Mouse (Mus musculus): ENCODE results near the gene Ddit4. TPM values are rescaled to one million over a fixed set of nuclear protein-coding genes. Genes with fewer than 3 reads are reported as not detected.

The Ddit4 gene
- polyA plus RNA-seq, 1 experiment from 2014 or later: 51.6 TPM

DNA sequence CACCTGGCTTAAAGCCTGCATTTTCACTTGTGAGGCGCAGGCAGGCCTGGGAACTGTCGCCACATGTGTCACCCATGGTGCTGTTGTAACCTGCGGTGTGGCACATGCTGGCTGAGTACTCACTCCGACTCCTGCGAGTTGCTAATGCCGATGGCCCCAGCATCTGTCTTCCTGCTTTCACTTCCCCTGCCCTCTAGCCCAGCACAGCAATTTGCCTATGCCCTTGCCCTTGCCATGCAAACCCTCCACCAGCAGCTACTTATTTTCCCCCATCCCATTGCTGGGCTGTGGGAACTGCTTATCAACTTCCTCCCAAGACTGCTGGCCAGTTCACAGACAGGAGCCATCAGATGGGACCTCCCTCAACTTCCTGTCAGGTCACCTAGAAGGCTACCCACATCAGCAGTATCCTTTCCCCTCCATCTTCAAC, 29.2 kb upstream of the Ddit4 start:
- Histone ChIP-seq H3K27ac (replicated peaks) (no peak overlapping the region), H3K9me3 (no peaks in the 10 kb centered on the region), H3K4me1 (peaks cover 20% of the 10 kb centered on the region), H3K4me2 (replicated peaks) (no peak overlapping the region), H3K27me3 (no peaks in the 10 kb centered on the region), H3K9ac (replicated peaks) (no peak overlapping the region), H3K4me3 (no peak overlapping the region), H3K36me3 (peaks cover 8% of the 10 kb centered on the region; the same call in 1 of the 2 replicates)
- no peak for ATAC-seq (ENCODE audit: low FRiP score, low read depth)
- WGBS: 97% methylated on average over 6 of the region's 6 CpGs

DNA sequence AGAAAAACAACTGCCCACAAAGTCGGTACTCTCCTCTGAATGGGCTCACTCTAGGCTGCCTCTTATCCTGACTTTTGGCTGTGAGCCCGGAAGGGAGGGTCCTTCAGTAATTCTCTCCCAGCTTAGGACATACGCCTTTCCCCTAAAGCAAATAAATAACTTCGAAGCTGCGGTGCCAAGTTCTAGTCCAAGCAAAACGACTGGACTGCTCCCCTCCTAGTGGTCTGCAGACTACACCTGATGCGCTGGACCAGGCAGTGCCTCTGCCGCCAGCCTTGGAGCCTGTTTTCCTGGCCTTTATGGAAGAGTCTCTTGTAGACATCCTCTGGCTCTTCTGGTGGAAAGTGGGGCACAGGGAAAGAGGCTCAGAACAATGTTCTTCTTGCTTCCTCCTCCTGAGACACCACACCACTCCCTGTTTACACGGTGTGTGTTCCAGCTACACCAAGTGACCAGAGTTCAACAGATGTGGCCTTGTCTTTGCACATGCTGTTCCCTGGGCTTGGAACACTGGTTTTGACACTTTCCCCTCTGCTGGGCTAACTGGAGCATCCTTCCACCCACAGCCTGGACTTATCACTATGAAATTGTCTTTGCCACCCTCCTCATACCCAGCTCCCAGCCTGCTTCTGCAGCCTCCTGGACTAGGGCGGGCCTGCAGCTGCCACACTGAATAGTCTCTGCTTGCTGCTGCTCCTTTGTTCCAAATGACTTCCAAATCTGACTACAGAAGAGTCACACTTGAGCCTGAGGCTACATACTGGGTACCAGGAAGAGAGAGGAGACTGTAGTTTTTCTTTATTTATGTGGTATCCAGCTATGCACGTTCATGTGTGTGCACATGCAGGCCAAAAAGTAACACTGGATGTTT, 27.5 kb upstream of the Ddit4 start:
- 57% methylated on average over 11 of the region's 11 CpGs for WGBS
- ATAC-seq (ENCODE audit: low FRiP score, low read depth): peak; percentile 65

DNA sequence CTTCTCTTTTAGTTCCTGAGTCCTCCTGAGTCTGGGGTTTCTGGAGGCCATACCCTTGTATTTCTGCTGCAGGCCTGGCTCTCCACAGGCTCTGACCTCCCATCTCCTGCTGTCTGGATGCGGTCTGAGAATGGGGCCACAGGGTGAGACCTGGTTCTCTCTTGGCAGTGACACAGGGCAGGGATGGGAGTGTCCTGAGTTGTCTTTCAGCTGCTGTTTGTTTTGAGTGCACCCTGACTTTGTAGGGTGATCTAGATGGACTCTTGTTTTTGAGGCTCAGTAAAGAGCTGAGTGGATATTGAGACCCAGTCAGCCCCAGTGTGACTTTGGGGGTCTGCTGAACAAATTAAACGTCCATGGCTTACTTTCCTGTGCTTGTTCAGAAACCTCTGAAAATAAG, 26.8 kb upstream of the Ddit4 start:
- ATAC-seq (ENCODE audit: low FRiP score, low read depth): no peak
- no peak overlapping the region for H3K9ac ChIP-seq (replicated peaks)
- peak overlapping the region; percentile 50; the same call in 1 of the 2 replicates for H3K27ac ChIP-seq (replicated peaks)
- H3K4me1 ChIP-seq: peaks cover 35% of the 10 kb centered on the region
- H3K27me3 ChIP-seq: no peaks in the 10 kb centered on the region
- WGBS: 62% methylated on average over 2 of the region's 2 CpGs
- H3K9me3 ChIP-seq: no peaks in the 10 kb centered on the region
- H3K4me3 ChIP-seq: no peak overlapping the region
- H3K36me3 ChIP-seq: no peaks in the 10 kb centered on the region
- no peak overlapping the region for H3K4me2 ChIP-seq (replicated peaks)

More for the DNA sequence above, 27.5 kb upstream of the Ddit4 start:
- H3K9me3 ChIP-seq: no peaks in the 10 kb centered on the region
- H3K9ac ChIP-seq (replicated peaks): no peak overlapping the region
- H3K27ac ChIP-seq (replicated peaks): peak overlapping the region; percentile 50
- H3K4me2 ChIP-seq (replicated peaks): no peak overlapping the region
- H3K4me1 ChIP-seq: peaks cover 30% of the 10 kb centered on the region
- H3K36me3 ChIP-seq: no peaks in the 10 kb centered on the region
- no peaks in the 10 kb centered on the region for H3K27me3 ChIP-seq
- no peak overlapping the region for H3K4me3 ChIP-seq

DNA sequence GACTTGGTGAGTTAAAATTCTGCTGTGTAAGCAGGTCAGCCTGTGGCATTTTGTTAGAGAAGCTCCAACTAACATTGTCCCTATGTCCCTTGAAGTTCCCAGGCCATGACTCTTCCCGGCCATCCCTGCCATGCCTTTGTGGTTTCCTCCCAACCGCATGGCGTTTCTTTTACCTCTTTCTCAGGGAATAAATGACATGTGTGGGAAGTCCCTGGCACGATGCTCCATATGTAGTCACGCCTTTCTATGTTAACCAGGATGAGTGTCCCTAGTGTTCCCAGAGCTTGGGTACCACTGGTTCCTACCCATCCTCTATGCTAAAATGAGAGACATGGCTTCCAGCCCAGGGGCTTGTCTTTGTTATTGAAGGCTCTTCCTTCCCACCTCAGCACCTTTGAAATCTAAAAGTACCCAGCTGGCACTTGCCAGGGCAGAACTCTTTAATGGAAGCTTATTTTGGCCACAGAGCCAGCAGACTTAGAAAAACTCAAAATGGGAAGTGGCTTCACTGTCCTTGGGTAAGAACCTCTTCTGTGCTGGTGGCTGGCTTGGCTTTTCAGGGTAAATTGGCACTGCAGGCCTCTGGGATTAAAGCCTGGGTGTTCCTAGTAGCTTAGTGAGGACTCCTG, 26.2 kb upstream of the Ddit4 start:
- no peak for ATAC-seq (ENCODE audit: low FRiP score, low read depth)
- no peak overlapping the region for H3K9ac ChIP-seq (replicated peaks)
- no peaks in the 10 kb centered on the region for H3K36me3 ChIP-seq
- H3K4me3 ChIP-seq: no peak overlapping the region
- peaks cover 35% of the 10 kb centered on the region for H3K4me1 ChIP-seq
- H3K4me2 ChIP-seq (replicated peaks): no peak overlapping the region
- H3K9me3 ChIP-seq: no peaks in the 10 kb centered on the region
- no peak overlapping the region for H3K27ac ChIP-seq (replicated peaks)
- no peaks in the 10 kb centered on the region for H3K27me3 ChIP-seq
- 90% methylated on average over 5 of the region's 5 CpGs for WGBS

DNA sequence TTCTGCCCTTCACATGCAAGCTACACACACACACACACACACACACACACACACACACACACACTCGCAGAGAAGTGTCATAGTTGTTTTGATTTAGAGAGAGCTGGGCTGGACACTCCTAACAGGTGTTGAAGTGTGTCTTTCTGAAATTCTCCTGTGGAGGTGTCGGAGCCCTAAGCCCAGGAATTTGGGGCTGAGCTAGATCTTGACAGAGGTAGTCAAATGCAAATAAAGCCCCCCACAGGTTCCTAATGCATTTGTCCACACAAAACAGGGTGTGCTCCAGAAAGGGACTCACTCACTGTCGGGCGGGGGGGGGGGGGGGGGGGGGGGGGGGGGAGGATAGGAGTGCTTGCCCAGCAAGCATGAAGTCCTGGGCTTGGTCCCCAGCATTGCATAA, 25.5 kb upstream of the Ddit4 start:
- no peaks in the 10 kb centered on the region for H3K36me3 ChIP-seq
- ATAC-seq (ENCODE audit: low FRiP score, low read depth): no peak
- no peak overlapping the region for H3K4me3 ChIP-seq
- 60% methylated on average over 2 of the region's 4 CpGs for WGBS
- H3K27me3 ChIP-seq: no peaks in the 10 kb centered on the region; the same call in 1 of the 2 replicates
- H3K4me2 ChIP-seq (replicated peaks): no peak overlapping the region
- H3K9me3 ChIP-seq: no peaks in the 10 kb centered on the region
- no peak overlapping the region for H3K27ac ChIP-seq (replicated peaks)
- peaks cover 35% of the 10 kb centered on the region for H3K4me1 ChIP-seq
- no peak overlapping the region for H3K9ac ChIP-seq (replicated peaks)

DNA sequence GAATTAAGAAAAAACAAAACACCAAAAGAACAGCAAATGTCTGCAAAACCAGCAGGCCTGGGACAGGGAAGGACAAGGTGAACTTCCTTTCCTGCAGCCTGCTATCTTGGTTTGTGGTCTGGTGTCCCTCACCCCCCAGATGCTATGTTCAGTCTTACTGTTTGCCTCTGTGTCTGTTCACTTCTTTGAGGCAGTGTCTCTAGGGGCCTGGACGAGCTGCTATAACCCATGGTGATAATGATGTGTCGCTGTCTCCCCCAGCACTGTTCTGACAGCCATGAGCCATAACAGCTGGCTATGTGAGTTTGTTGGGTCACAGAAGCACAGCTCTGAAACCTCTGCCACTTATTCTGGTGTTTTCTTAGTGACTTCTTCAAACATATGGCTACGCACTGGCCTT, 23.2 kb upstream of the Ddit4 start:
- H3K36me3 ChIP-seq: no peaks in the 10 kb centered on the region
- no peaks in the 10 kb centered on the region for H3K9me3 ChIP-seq
- WGBS: 68% methylated on average over 3 of the region's 3 CpGs
- H3K27ac ChIP-seq (replicated peaks): peak overlapping the region; percentile 54; the same call in 1 of the 2 replicates
- no peaks in the 10 kb centered on the region; the same call in none of the 2 replicates for H3K27me3 ChIP-seq
- peaks cover 46% of the 10 kb centered on the region for H3K4me1 ChIP-seq
- H3K9ac ChIP-seq (replicated peaks): no peak overlapping the region
- no peak overlapping the region for H3K4me3 ChIP-seq
- no peak for ATAC-seq (ENCODE audit: low FRiP score, low read depth)
- no peak overlapping the region for H3K4me2 ChIP-seq (replicated peaks)

DNA sequence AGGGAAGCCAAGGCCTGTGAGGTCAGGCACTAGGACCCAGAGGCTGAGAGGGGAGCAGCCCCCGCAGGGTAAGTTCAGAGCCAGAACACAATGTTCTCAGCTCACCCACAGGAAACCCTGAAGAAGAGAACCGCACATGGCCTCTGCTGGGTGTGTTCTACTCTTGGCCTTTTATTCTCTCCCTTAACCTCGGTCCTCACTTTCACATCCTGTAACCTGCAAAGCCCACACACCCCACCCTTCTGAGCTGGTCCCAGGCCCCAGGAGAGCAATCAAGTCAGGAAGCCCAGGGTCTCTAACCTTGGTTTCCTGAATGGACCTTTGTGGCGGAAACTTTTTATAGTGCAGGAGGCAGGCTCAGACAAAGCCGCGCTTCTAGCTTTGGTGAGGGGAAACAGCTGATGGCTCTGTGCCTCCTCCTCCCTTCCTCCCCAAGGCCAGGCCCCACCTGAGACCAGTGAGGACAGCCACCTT, 22.6 kb upstream of the Ddit4 start:
- Histone ChIP-seq H3K27me3 (no peaks in the 10 kb centered on the region; the same call in none of the 2 replicates), H3K36me3 (no peaks in the 10 kb centered on the region), H3K4me3 (no peak overlapping the region), H3K9ac (replicated peaks) (no peak overlapping the region), H3K4me2 (replicated peaks) (no peak overlapping the region), H3K27ac (replicated peaks) (peak overlapping the region; percentile 54), H3K4me1 (peaks cover 45% of the 10 kb centered on the region), H3K9me3 (no peaks in the 10 kb centered on the region)
- ATAC-seq (ENCODE audit: low FRiP score, low read depth): no peak
- 14% methylated on average over 6 of the region's 6 CpGs for WGBS

DNA sequence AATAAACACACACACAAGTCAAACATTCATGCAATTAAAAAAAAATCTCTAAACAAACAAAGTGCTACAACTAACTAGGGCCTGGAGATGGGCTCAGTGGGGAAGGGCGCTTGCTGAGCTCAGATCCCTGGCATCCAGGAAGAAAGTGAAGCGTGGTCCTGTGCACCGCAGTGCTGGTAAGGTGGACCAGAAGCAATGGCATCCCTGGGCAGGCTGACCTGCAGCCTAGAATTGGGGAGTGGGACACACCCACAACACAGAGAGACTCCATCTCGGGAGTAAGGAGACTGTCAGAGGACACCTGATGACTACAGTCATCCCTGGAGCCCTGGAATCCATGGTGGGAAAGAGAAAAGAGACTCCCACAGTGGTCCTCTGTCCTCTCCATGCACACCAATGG, 21.8 kb upstream of the Ddit4 start:
- 79% methylated on average over 4 of the region's 4 CpGs for WGBS
- Histone ChIP-seq H3K9me3 (no peaks in the 10 kb centered on the region), H3K27me3 (no peaks in the 10 kb centered on the region; the same call in none of the 2 replicates), H3K4me3 (no peak overlapping the region), H3K4me1 (peaks cover 37% of the 10 kb centered on the region), H3K9ac (replicated peaks) (no peak overlapping the region), H3K4me2 (replicated peaks) (no peak overlapping the region), H3K36me3 (no peaks in the 10 kb centered on the region), H3K27ac (replicated peaks) (no peak overlapping the region)
- ATAC-seq (ENCODE audit: low FRiP score, low read depth): no peak

DNA sequence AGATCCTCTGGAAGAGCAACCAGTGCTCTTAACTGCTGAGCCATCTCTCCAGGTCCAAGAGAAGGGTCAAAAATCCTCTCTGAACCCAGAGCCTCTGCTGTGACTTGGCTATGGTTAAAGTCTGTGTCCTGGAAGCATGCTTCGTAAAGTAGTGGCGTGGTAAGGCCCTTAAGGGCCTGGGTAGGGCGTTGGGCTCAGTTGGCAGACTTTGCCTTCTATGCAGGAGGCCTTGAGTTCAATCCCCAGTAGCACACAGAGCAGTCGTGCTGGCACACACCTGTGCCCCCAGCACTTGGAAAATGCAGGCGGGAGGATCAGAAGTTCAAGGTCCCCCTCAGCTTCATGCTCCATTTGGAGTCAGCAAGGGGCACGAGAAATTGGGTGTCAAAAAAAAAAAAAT, 21.4 kb upstream of the Ddit4 start:
- no peak for ATAC-seq (ENCODE audit: low FRiP score, low read depth)
- H3K4me1 ChIP-seq: peaks cover 33% of the 10 kb centered on the region
- H3K9me3 ChIP-seq: no peaks in the 10 kb centered on the region
- no peak overlapping the region for H3K4me3 ChIP-seq
- H3K36me3 ChIP-seq: no peaks in the 10 kb centered on the region
- WGBS: 83% methylated on average over 6 of the region's 6 CpGs
- no peak overlapping the region for H3K9ac ChIP-seq (replicated peaks)
- no peak overlapping the region for H3K4me2 ChIP-seq (replicated peaks)
- no peaks in the 10 kb centered on the region; the same call in none of the 2 replicates for H3K27me3 ChIP-seq
- H3K27ac ChIP-seq (replicated peaks): 0 out of 2 replicates have a peak overlapping the region, but pooled peaks have one; percentile 20

DNA sequence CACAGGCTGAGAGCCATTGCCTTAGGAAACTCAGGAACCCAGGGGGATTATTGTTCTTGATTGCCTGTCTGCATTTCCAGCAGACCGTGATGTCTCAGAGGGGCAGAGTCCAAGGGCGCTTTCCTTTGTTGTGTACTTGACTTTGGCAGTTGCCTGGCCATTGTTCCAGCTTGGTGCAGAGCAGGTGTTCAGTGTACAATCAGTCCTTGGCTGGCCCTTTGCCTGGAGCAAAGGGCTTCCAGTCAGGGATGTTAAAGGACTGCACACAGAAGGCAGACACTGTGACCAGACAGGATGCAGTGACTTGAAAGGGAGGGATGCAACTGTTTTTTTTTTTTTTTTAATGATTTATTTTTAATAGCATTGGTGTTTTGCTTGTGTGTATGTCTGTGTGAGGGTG, 20.9 kb upstream of the Ddit4 start:
- H3K9me3 ChIP-seq: no peaks in the 10 kb centered on the region
- H3K27ac ChIP-seq (replicated peaks): 0 out of 2 replicates have a peak overlapping the region, but pooled peaks have one; percentile 20
- no peaks in the 10 kb centered on the region for H3K36me3 ChIP-seq
- WGBS: 56% methylated on average over 2 of the region's 2 CpGs
- no peaks in the 10 kb centered on the region; the same call in none of the 2 replicates for H3K27me3 ChIP-seq
- peaks cover 31% of the 10 kb centered on the region for H3K4me1 ChIP-seq
- no peak overlapping the region for H3K4me2 ChIP-seq (replicated peaks)
- no peak overlapping the region for H3K4me3 ChIP-seq
- H3K9ac ChIP-seq (replicated peaks): no peak overlapping the region
- ATAC-seq (ENCODE audit: low FRiP score, low read depth): no peak

DNA sequence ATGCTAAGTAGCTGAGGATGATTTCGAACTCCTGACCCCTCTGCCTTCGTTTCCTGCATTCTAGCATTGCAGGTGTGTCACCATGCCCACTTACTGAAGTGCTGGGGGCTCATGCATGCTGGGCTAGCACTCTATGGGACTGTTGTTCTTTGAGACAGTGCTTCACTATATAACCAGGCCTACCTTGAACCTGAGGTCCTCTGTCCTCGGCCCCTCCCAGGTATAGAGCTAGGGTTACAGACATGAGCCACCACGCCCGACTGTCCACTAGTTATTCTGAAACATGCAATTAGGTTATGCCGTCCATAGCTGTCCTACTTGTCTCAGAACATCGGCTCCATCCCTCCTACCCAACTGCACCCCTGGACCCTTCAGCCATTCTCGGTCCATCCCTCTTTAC, 20.2 kb upstream of the Ddit4 start:
- ATAC-seq (ENCODE audit: low FRiP score, low read depth): no peak
- H3K27ac ChIP-seq (replicated peaks): no peak overlapping the region
- no peak overlapping the region for H3K4me2 ChIP-seq (replicated peaks)
- H3K9me3 ChIP-seq: no peaks in the 10 kb centered on the region
- H3K4me3 ChIP-seq: no peak overlapping the region
- 88% methylated on average over 8 of the region's 8 CpGs for WGBS
- H3K9ac ChIP-seq (replicated peaks): no peak overlapping the region
- no peaks in the 10 kb centered on the region; the same call in none of the 2 replicates for H3K27me3 ChIP-seq
- H3K4me1 ChIP-seq: peaks cover 31% of the 10 kb centered on the region
- H3K36me3 ChIP-seq: no peaks in the 10 kb centered on the region

All from midbrain, embryonic 12.5 days (tissue).